Mouse (Mus musculus): ENCODE measurements around the gene Ncor2.

The Ncor2 gene

DNA sequence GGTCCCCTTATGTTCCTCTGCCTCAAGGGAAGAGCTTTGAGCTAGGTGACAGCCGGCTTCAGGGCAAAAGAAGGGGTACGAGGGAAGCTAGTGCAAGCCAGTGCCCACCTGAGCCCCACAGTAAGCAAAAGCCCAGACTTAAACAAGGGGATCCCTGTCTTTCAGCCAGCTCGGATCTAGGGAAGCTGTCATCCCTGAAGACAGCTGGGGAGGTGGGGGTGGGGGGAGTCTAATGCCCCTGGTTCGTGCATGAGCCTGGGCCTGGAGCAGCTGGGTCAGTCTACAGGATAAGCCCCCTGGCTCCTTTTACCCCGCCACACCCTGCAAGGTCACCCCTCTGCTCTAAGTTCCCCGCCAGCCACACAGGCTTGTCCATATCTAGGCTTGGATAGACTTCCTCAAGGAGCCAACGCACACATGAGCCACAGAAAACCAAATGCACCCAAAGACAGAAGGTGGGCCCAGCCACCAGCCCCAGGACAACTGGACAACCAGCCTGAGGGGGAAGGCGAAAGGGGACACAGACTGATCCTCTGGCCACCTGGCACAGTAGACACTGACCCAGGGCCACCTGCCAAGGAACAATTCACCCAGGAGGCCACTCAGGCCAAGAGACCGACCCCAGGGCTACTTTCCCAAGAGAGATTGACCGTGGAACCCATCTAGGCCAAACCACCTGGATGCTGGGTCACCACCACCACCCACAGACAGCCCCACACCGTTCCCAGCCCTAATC, 8.7 kb downstream of the Ncor2 start:
- DNase-seq (ENCODE audit: low spot score in 2 of 2), result no peak

DNA sequence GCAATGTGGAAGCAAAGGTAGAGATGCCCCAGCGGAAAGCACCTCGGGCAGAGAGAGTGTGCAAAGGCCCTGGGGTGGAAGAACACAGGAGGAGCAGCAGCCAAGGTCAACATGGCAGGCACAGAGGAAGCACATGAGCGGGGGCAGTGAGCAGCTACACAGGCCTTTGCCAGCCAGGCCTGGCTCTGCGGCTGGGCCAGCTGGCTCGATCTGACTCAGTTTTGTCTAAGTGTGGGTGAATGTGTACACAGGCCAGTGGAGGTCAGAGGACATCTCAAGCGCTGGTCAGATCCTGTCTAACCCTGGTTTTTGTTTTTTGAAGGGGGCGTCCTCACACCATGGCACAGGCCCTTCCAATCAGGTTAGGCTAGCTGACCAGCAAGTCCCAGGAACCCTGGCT, 10.9 kb downstream of the Ncor2 start:
- no peak for DNase-seq (ENCODE audit: low spot score in 2 of 2)

DNA sequence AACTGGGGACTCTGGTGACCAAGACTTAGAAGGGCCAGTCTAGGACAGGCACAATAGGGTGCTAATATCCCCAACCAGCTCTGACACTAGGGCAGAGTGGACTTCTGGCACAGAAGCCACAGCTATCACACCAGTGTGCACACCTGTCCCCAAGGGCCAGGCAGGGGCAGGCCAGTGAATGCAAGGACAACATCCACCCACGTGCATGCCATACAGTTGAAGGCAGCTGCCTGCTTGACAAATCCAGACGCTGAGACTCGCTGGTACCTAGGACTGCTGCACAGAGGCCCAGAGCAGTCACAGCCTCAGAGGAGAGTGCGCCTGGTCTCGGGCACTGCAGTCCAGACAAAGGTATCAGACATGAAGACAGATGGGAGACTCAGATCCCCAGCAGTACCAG, 11.5 kb downstream of the Ncor2 start:
- DNase-seq (ENCODE audit: low spot score in 2 of 2), result no peak

DNA sequence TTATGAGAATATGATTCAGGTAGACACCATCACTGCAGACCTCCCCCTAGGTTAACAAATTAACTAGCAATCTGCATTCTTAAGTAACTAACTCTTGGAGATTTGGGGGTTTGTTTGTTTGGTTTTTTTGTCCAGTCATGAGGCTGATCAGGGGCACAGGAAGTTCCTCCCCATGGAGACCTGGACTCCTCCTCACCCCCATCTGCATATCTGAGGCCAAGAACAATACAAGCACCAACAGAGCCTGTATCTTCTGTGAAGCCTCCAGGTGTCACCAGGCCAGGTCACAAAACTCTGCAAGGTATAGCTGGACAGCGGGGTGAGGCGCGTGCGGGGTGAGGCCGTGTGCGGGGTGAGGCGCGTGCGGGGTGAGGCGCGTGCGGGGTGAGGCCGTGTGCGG, 13.0 kb downstream of the Ncor2 start:
- DNase-seq (ENCODE audit: low spot score in 2 of 2), result no peak

GRCm38 (mm10) chr5:125164465-125165167, 14.4 kb downstream of the Ncor2 start:
- DNase-seq (ENCODE audit: low spot score in 2 of 2), result no peak

- DNase-seq (ENCODE audit: low spot score in 2 of 2), result no peak
Measured at GRCm38 (mm10) chr5:125163441-125164050, 15.5 kb downstream of the Ncor2 start.

GRCm38 (mm10) chr5:125162461-125162860, 16.6 kb downstream of the Ncor2 start:
- DNase-seq (ENCODE audit: low spot score in 2 of 2), result no peak

DNA sequence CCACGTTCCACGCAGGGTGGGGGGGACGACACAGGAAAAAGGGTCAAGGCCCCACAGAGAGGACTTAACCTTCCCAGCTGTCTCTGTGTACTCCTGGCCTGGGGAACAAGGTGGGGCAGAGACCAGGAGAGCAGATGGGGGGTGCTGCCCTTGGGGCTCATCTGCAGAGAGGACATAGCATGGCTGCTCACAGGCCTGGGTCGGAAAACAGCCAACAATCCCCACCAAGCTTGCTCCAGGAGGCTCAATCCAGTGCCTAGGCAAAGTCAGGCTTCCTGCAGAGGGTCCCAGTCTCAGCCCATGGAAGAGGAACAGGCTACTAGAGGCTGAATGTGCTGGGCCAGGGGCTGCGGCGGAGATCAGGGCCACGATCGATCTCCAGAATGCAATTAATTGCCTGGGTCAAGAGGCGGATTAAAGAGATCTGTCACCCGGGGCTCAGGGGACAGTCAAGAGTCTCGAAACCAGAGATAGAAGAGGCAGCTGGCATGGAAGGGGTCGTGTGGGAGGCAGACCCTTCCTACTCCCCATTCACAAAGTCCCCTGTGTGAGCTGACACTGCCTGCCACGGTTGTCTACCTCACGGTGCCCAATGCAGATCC, 19.1 kb downstream of the Ncor2 start:
- DNase-seq (ENCODE audit: low spot score in 2 of 2), result no peak

GRCm38 (mm10) chr5:125159293-125159692, 19.7 kb downstream of the Ncor2 start:
- DNase-seq (ENCODE audit: low spot score in 2 of 2), result no peak

DNA sequence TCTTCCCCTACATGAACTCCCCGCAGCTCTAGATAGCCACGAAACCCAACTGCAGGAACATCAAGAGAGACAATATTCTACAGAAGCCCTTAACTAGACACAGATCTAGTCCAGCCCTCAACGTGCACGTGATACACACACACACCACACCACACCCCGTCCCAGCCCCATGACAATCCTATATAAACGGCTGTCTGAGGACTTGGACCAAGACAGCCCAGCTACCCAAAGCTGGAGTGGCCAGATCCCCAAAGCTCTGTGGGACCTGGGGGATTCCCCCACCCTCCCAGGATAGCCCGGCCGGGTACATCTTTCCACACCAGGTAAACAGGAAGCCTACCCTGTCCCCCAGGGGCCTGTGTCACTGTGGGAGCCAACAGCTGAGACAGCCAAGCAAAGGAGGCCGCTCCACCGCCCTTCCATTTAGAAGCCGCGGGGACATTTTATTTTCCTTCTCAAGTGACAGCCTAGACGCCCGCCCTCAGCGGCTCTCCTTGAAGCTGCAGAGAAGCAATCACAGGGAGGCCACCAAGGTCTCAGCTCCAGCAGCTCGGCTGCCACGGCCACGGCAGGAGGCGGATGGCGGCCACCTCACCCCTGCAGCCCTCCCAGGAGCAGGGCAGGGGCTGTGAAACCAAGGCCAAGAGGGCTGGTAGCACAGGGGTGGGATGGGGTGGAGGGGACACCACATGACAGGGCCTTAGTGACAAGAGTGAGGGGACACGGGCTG, 20.6 kb downstream of the Ncor2 start:
- peak in 1 of 2 experiments; percentile 47 for DNase-seq (ENCODE audit: low spot score in 2 of 2)

GRCm38 (mm10) chr5:125157375-125158033, 21.5 kb downstream of the Ncor2 start:
- DNase-seq (ENCODE audit: low spot score in 2 of 2), result no peak

DNA sequence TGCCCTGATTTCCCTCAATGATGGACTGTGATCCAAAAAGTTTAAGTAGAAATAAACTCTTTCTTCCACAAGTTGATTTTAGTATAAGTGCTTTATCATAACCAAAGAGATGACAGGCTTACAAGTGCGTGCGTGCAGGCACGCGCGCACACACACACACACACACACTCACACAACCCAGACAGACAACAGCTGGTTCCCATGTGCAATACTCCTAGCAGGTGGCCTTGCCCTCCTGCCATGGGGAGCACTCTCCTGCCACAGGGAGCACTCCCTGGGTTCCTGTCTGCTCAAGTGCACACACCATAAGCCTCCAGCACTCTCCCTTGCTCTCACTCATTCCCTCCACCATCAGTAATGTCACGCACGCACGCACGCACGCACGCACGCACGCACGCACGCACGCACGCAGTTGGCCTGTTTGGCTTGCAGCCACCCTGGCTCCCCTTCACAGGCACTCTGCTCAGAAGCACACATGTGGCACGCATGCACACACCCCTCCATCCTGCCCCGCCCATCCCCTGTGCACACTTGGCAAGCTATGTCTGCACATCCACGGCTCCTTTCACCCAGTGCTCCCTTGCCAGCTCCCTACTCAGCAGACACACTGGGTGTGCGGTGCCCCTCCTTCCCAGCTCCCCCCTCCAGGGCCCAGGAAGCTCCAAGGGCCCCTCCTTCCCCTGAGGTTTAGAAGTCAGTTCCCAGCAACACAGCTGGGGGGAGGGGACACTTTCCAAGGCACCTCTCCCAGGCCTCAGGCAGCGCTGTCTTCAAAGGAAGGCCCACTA, 22.4 kb downstream of the Ncor2 start:
- DNase-seq (ENCODE audit: low spot score in 2 of 2), result no peak

- no peak for DNase-seq (ENCODE audit: low spot score in 2 of 2)
Measured at GRCm38 (mm10) chr5:125155451-125155850, 23.6 kb downstream of the Ncor2 start.

GRCm38 (mm10) chr5:125154989-125155388, 24.0 kb downstream of the Ncor2 start:
- no peak for DNase-seq (ENCODE audit: low spot score in 2 of 2)

DNA sequence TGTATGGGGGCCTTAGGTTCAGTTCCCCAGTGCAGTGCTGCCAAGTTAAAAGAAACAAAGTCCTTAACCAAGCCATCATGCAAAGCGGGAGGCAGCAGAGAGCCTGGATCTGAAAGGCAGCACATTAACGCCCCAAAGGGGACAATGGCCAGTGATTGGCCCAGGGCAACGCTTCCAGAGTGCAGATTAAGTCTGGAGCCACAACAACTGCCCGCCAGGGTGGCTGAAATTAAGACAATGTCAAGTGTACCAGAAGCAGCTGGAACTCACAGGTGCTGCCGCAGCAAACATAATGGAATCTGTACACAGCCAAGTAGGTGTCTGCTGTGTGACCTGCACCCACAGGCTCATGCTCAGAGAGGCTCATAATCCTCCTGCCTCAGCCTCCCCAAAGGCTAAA, 24.8 kb downstream of the Ncor2 start:
- DNase-seq (ENCODE audit: low spot score in 2 of 2), result no peak

GRCm38 (mm10) chr5:125153201-125153816, 25.7 kb downstream of the Ncor2 start:
- no peak for DNase-seq (ENCODE audit: low spot score in 2 of 2)

- DNase-seq (ENCODE audit: low spot score in 2 of 2), result no peak
Measured at GRCm38 (mm10) chr5:125151872-125152534, 27.0 kb downstream of the Ncor2 start.

DNA sequence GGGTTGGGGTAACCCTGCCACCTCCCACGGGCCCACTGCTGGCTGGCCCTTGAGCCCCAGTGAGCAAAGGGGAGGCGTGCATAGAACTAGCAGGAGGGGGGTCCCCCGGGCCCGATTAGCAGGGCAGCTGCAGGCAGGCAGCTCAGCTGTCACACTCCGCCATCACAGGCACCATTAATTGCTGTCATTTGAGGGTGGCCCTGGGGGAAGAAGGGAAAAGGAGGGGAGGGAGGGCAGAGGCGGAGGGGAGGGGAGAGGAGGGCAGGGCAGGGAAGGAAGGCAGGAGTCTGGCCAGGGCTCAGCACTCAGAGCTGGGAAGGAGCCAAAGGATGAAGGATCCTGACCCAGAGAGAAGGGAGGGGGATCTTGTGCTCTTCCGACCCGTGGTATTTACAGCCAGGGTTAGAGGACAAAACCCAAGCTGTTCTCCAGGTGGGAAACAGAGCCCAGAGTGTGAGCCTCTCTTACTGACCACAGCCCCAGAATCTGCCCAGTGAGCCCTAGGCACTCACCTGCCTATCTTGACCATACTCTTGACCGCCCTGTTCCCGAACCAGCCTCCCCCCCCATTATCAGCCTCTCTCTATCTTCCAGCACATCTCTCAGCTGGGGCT, 28.0 kb downstream of the Ncor2 start:
- DNase-seq (ENCODE audit: low spot score in 2 of 2), result no peak

DNA sequence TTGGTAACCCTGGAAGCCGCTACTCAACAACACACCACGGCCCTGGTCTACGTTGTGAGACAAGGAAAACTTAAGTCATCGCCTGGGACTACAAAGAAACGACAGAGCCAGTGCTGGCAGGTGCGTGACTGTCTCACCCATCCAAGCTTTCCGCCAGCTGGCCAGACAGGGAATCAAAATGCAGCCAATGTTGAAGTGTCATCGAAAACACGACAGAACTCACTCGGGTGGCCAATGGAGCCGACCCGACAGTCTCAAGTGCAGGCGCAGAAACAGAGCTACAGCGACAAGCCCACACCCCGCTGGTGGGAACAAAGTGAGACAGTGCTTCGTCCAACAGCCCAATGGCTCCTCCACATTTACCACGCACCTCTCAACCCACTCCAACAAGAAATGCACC, 29.9 kb downstream of the Ncor2 start:
- DNase-seq (ENCODE audit: low spot score in 2 of 2), result no peak

Measured in thymus, postnatal 10 days (tissue).